Mouse (Mus musculus) embryonic facial prominence, embryonic 14.5 days (tissue): ENCODE results near the gene Cd24a. TPM values are rescaled to one million over a fixed set of nuclear protein-coding genes. Genes with fewer than 3 reads are reported as not detected.

Experiments used
- ATAC-seq: fragments of 200-750 bp; cut with Nextera tagmentation; 2 replicates; pipeline ENCODE4 v1.8.0; 2017; ENCODE audit warnings: low read depth, moderate number of reproducible peaks, moderate TSS enrichment
- DNase-seq: peaks from one replicate; pipeline ENCODE4 v3.0.0-alpha.2; 2015; ENCODE audit warnings: low spot score
- H3K27ac ChIP-seq: fragments of 300-500 bp; sonication (generic); replicated peaks from 2 replicates; pipeline ENCODE4 v1.5.1; 2014; ENCODE audit warnings: low read depth, mild to moderate bottlenecking, low read length, moderate library complexity
- H3K27me3 ChIP-seq: fragments of 300-500 bp; sonication (generic); replicated peaks from 2 replicates; pipeline ENCODE4 v1.6.1; 2014; ENCODE audit warnings: low read length; ENCODE audit not compliant: control insufficient read depth, insufficient read depth
- H3K36me3 ChIP-seq: fragments of 300-500 bp; sonication (generic); 2 replicates; pipeline ENCODE4 v1.6.1; 2014; ENCODE audit warnings: low read length, mixed read lengths; ENCODE audit not compliant: control insufficient read depth, insufficient read depth
- H3K4me1 ChIP-seq: fragments of 300-500 bp; sonication (generic); 2 replicates; pipeline ENCODE4 v1.6.1; 2014; ENCODE audit warnings: antibody characterized with exemption, low read length; ENCODE audit not compliant: control insufficient read depth, insufficient read depth
- H3K4me2 ChIP-seq: fragments of 300-500 bp; sonication (generic); 2 replicates; pipeline ENCODE4 v1.6.1; 2014; ENCODE audit warnings: low read depth, mild to moderate bottlenecking, low read length, moderate library complexity, mixed read lengths
- H3K4me3 ChIP-seq: fragments of 300-500 bp; sonication (generic); 2 replicates; pipeline ENCODE4 v1.5.1; 2014; ENCODE audit warnings: low read depth, mild to moderate bottlenecking, low read length
- H3K9ac ChIP-seq: fragments of 300-500 bp; sonication (generic); 2 replicates; pipeline ENCODE4 v1.6.1; 2014; ENCODE audit warnings: low read depth, mild to moderate bottlenecking, low read length, moderate library complexity, mixed read lengths
- H3K9me3 ChIP-seq: fragments of 300-500 bp; sonication (generic); 2 replicates; pipeline ENCODE4 v1.6.1; 2016; ENCODE audit warnings: low read length; ENCODE audit not compliant: control insufficient read depth
- WGBS: fragments of 180-500 bp; shearing (Covaris S2); extraction: QIAGEN DNeasy Blood & Tissue Kit; methylation state at CpG from one replicate; pipeline ENCODE4 v1.1.7; 2014; 5-methylcytosine and 5-hydroxymethylcytosine counted together
- polyA plus RNA-seq: library from polyadenylated mRNA; unstranded; fragments of >200 nt; fragmentation: Nextera tagmentation; extraction: Ambion mirVana; gene quantifications from 2 replicates; pipeline ENCODE4 v1.2.1, GENCODE M21; 2014

Gene Cd24a
- polyA plus RNA-seq, 1 experiment from 2014 or later: 194 TPM

DNA sequence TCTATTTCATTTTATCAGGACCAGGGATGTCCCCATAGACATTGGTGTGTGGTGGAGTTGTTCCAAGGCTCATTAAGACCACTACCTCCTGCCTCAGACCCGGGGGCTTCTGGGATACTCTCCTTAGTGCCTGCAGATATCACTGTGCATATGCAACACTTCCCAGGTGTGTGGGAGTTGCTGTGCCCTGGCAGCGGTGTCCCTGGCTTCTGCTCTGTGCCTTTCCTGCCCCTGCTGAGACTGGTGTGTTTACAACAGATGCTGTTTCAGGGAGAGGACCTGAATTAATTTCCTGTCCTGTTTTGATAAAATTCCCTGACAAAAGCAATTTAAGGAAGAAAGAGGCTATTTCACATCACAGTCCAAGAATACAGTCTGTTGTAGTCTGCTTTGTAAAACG, 27.2 kb upstream of the Cd24a start:
- Histone ChIP-seq H3K36me3 (no peaks in the 10 kb centered on the region), H3K27ac (no peak overlapping the region), H3K9me3 (no peaks in the 10 kb centered on the region), H3K9ac (no peak overlapping the region), H3K4me1 (no peaks in the 10 kb centered on the region), H3K4me2 (no peak overlapping the region), H3K4me3 (no peak overlapping the region), H3K27me3 (no peaks in the 10 kb centered on the region)
- DNase-seq (no peak), ATAC-seq (no peak)
- WGBS: 24% methylated on average over 3 of the region's 3 CpGs

GRCm38 (mm10) chr10:43551388-43551787, 26.7 kb upstream of the Cd24a start:
- no peak overlapping the region for H3K4me3 ChIP-seq
- no peaks in the 10 kb centered on the region for H3K9me3 ChIP-seq
- DNase-seq (no peak), ATAC-seq (no peak)
- no peaks in the 10 kb centered on the region for H3K27me3 ChIP-seq
- no peak overlapping the region for H3K9ac ChIP-seq
- H3K4me2 ChIP-seq: no peak overlapping the region
- 26% methylated on average over 3 of the region's 3 CpGs for WGBS
- no peaks in the 10 kb centered on the region for H3K36me3 ChIP-seq
- H3K27ac ChIP-seq: no peak overlapping the region
- H3K4me1 ChIP-seq: no peaks in the 10 kb centered on the region

GRCm38 (mm10) chr10:43557630-43558165, 20.4 kb upstream of the Cd24a start:
- no peaks in the 10 kb centered on the region for H3K36me3 ChIP-seq
- no peak for ATAC-seq
- no peak overlapping the region for H3K4me2 ChIP-seq
- no peak for DNase-seq
- no peak overlapping the region for H3K9ac ChIP-seq
- 91% methylated on average over 5 of the region's 5 CpGs for WGBS
- H3K27ac ChIP-seq: no peak overlapping the region
- H3K27me3 ChIP-seq: no peaks in the 10 kb centered on the region
- H3K9me3 ChIP-seq: 0 out of 2 replicates have a peak, but pooled peaks cover 3% of the 10 kb centered on the region
- no peaks in the 10 kb centered on the region for H3K4me1 ChIP-seq
- no peak overlapping the region for H3K4me3 ChIP-seq

DNA sequence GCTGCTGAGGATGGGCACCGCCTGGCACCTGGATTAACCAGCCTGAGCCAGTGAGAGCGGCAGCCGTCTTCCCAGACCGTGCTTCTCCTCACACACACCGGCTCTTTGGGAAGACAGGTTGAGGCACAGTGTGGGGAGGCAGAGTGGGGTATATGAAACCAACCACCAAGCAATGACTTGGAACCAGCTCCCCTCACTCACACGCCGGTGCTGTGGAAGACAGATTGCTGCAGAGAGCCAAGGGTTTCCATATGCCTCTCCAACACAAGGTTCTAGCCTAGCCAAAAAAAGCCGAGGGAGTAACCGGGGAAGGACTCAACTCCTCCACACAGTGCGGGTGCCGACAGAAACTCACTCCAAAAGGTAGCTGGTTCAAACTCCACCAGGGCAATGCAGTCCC, 18.8 kb upstream of the Cd24a start:
- no peaks in the 10 kb centered on the region for H3K36me3 ChIP-seq
- no peak for ATAC-seq
- H3K9ac ChIP-seq: no peak overlapping the region
- H3K4me2 ChIP-seq: no peak overlapping the region
- no peaks in the 10 kb centered on the region for H3K4me1 ChIP-seq
- no peak for DNase-seq
- H3K4me3 ChIP-seq: no peak overlapping the region
- H3K9me3 ChIP-seq: 0 out of 2 replicates have a peak, but pooled peaks cover 3% of the 10 kb centered on the region
- no peak overlapping the region for H3K27ac ChIP-seq
- WGBS: 80% methylated on average over 11 of the region's 11 CpGs
- H3K27me3 ChIP-seq: no peaks in the 10 kb centered on the region

- H3K9me3 ChIP-seq: 0 out of 2 replicates have a peak, but pooled peaks cover 3% of the 10 kb centered on the region
- H3K27ac ChIP-seq: no peak overlapping the region
- no peak for ATAC-seq
- H3K27me3 ChIP-seq: no peaks in the 10 kb centered on the region
- H3K4me3 ChIP-seq: no peak overlapping the region
- H3K9ac ChIP-seq: no peak overlapping the region
- no peaks in the 10 kb centered on the region for H3K4me1 ChIP-seq
- no peak for DNase-seq
- no peaks in the 10 kb centered on the region for H3K36me3 ChIP-seq
- H3K4me2 ChIP-seq: no peak overlapping the region
- WGBS: 40% methylated on average over 2 of the region's 2 CpGs
Measured at GRCm38 (mm10) chr10:43560765-43561164, 17.3 kb upstream of the Cd24a start.

- Histone ChIP-seq H3K4me1 (no peaks in the 10 kb centered on the region), H3K9me3 (0 out of 2 replicates have a peak, but pooled peaks cover 3% of the 10 kb centered on the region), H3K36me3 (no peaks in the 10 kb centered on the region), H3K27ac (no peak overlapping the region), H3K9ac (no peak overlapping the region), H3K27me3 (no peaks in the 10 kb centered on the region), H3K4me2 (no peak overlapping the region), H3K4me3 (no peak overlapping the region)
- DNase-seq (no peak), ATAC-seq (no peak)
- WGBS: 84% methylated on average over 2 of the region's 2 CpGs
Measured at GRCm38 (mm10) chr10:43561311-43561710, 16.8 kb upstream of the Cd24a start.

- Histone ChIP-seq H3K27me3 (no peaks in the 10 kb centered on the region), H3K4me3 (no peak overlapping the region), H3K27ac (no peak overlapping the region), H3K4me1 (no peaks in the 10 kb centered on the region), H3K9ac (no peak overlapping the region), H3K4me2 (no peak overlapping the region), H3K9me3 (0 out of 2 replicates have a peak, but pooled peaks cover 11% of the 10 kb centered on the region), H3K36me3 (no peaks in the 10 kb centered on the region)
- ATAC-seq (no peak), DNase-seq (no peak)
- 68% methylated on average over 2 of the region's 2 CpGs for WGBS
Measured at GRCm38 (mm10) chr10:43574352-43574751, 3.7 kb upstream of the Cd24a start.

DNA sequence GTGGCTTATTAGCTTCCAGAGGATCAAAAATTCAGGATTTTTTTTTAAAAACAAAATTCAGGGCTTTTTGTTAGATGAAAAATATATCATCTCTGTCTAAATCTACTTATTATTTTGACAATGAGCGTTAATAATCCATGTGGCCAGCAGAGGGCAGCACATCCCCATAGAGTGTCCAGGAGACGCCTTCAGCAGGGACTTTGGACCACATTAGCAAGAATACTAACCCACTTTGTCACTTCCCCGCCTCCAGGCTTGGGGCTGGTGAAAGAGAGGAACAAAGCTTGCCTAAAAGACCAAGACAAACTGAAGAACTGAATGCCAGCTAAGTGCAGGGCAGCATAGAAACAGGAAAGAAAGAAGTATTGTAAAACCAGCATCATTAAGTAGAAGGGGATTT, 3.1 kb upstream of the Cd24a start:
- H3K9ac ChIP-seq: no peak overlapping the region
- 1% methylated on average over 3 of the region's 3 CpGs for WGBS
- DNase-seq (peak; percentile 86), ATAC-seq (no peak)
- no peak overlapping the region for H3K4me3 ChIP-seq
- no peak overlapping the region for H3K27ac ChIP-seq
- no peaks in the 10 kb centered on the region for H3K36me3 ChIP-seq
- 0 out of 2 replicates have a peak, but pooled peaks cover 11% of the 10 kb centered on the region for H3K9me3 ChIP-seq
- H3K27me3 ChIP-seq: no peaks in the 10 kb centered on the region
- H3K4me2 ChIP-seq: no peak overlapping the region
- H3K4me1 ChIP-seq: no peaks in the 10 kb centered on the region

DNA sequence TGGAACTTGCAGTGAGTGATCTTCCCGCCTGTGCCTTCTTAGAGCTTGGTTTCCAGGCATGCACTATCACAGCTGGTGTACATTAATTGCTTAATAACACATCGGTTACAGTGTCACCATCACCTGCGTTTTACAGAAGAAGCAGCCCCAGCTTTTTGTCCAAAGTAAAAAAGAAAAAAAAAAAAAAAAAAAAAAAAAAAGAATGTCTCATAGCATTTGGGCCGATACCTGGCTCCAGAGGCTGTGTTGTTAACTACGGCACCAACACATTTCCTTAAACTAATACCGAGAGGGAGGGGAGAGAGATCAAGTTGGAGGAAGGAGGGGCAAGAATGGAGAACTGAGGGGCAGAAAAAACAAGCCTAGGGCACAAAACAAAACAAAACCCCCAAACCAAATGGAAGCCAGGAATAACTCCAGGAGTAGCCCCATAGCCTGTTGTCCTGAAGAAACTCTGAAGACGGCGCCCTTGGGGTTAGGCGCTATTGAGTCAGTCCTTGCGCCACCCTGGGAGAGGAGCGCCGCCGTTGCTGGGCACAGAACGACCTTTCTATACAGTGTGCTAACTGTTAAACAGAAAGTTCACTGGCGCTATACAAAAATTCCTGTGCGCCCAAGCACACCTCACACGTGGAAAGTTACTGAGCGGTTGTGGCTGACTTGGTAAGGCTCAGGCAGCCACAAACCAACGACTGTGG, 636 bp upstream of the Cd24a start:
- H3K27me3 ChIP-seq: no peaks in the 10 kb centered on the region
- 11% methylated on average over 19 of the region's 19 CpGs for WGBS
- H3K9me3 ChIP-seq: no peaks in the 10 kb centered on the region
- peak; percentile 66 for DNase-seq
- H3K9ac ChIP-seq: peak overlapping the region; percentile 79
- 0 out of 2 replicates have a peak, but pooled peaks cover under 1% of the 10 kb centered on the region for H3K36me3 ChIP-seq
- H3K4me1 ChIP-seq: no peaks in the 10 kb centered on the region
- peak overlapping the region; percentile 96 for H3K27ac ChIP-seq
- ATAC-seq: no peak
- H3K4me2 ChIP-seq: peak overlapping the region; percentile 94
- peak overlapping the region; percentile 58 for H3K4me3 ChIP-seq
